Mouse (Mus musculus): ENCODE measurements at regions not wholly inside any gene's neighbourhood (a gene's known extent, or its start where the extent isn't known, plus 50 kb on each side); places are given as distances from the start of the nearest gene placed in this dataset.

DNA sequence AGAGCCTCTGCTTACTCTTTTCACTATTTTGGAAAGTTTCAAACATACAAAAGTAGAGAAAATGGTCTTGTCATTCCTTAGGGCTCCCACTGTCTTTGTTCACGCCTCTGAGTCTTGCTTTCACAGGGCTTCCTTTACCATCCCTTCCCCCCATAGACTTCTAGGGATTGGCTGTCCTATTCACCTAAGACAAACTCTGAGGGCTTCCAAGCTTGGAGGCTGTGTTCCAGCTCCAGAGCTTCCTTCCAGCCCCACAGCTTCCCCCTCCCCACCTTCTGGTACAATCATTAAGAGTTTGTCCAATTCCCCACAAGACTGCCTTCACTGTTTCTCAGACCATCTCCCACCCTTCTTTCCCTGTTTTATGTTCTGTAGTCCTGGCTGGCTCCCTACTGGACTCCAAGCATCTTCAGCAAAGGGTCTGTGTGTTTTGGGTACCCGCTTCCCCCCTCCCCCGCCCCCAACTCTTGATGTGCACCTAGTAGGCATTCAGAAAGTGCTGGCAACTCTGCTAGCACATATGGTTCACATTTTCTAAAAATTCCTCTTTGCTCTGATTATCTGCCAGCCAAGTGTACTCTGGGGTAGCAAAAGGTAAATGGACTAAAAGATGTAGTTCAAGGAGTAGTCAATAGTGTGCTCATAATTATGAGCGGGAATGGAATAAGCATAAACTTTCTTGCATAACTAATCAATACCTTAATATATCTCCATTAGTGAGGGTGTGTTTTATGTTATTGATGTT is 344.0 kb downstream of the Slc4a3 start:
- in situ Hi-C loops (cut with MboI, MseI): loop anchor here (10.0 kb wide), 1 partner anchor 515 kb away; no protein-coding TSS in a partner anchor

DNA sequence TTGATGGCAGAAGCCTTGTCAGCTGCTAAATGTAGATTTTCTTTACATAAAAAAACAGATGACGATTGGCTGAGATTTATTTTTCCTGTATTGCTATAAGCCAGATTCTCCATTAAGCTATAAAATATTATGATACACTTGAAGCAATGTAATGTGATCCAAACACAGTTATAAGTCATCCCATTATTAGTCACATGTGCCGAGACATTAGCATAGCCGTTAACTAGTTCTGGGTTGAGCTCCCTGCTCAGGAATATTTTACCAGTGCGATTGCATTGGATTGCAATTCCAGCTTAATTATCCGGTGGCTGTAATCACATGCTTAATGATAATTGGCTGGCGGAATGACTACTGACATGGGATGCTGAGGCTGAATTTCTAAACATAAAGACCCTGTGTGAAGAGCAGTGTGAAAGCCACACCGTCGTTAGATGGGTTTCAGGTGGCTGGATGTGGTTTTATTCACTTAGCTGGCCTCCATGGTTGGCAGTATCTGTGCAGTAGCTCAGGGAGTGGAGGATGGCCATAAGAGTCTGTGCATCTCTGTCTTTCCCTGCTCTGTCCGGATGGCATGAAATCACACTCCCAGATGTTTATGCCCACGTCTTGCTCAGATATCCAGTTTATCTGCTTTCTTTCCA is 344.7 kb downstream of the Slc4a3 start:
- in situ Hi-C loops (cut with MboI, MseI): loop anchor here (10.0 kb wide), 1 partner anchor 514 kb away; no protein-coding TSS in a partner anchor

DNA sequence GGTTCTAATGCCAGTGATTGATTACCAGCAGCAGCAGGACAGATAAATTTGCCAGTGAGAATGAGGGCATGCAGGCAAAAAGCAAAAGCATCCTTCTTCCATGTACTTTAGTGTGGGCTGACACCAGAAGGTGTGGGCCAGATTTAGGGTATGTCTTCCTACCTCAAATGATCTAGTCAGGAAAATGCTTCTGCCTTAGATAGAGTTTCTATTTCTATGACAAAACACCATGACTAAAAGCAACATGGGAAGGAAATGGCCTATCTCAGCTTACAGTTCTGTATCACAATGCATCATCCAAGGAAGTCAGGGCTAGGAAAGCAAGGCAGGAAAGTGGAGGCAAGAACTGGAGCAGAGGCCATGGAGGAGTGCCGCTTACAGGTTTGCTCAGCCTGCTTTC is 349.5 kb downstream of the Slc4a3 start:
- in situ Hi-C loops (cut with MboI, MseI): loop anchor here (10.0 kb wide), 1 partner anchor 509 kb away; no protein-coding TSS in a partner anchor

DNA sequence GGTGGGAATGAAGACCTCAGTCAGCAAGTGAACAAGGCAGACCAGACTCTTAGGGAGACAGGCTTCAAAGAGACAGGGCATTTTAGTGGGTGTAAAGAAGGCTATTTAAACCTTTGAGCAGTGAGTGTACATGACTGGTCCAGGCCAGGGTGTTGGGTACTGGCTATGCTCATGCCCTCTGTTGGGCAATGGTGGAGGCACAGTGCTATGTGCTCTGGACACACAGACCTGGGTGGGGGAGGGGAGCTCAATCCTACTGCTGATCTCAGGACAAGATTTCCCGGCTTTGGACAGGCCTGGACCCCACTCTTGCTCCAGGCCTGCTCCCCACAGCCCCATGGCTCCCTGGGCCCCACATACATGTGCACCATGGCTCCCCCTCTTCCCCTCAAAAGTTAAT is 355.1 kb downstream of the Slc4a3 start:
- in situ Hi-C loops (cut with MboI, MseI): no loop called here

DNA sequence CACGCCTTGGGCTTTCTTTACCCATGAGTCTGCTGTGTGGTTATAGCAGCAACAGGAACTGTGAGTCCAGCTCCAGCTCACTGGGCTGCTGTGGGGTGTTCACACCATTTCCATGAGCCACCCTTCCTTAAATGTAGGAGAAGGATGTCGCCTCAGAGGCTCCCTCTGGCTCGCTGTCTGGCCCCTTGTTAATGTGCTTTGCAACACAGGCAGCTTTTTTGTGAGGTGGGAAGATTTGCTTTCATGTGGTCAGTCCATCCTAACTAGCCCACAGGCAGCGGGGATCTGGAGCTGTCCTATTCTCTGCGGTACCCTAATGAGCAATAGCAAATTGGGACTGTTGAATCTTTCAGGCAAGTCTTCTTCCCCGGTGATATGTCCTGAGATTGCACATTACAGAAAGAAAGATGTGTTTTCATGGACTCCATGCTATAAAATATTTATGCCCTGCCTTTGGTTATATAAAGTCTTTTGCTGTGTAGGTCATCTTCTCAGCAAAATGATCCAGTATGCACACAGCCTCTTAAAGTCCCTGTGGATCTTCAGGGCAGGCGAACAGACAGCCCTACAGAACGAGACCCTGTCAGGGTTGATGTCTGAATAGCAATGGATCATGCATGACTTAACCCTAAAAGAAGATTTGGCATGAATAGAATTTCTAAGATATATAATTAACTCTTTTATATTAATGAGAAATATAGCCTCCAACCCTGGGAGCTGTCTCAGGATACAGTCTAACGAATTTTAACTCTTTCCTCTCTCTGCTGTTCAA is 359.8 kb downstream of the Slc4a3 start:
- in situ Hi-C loops (cut with MboI, MseI): no loop called here

DNA sequence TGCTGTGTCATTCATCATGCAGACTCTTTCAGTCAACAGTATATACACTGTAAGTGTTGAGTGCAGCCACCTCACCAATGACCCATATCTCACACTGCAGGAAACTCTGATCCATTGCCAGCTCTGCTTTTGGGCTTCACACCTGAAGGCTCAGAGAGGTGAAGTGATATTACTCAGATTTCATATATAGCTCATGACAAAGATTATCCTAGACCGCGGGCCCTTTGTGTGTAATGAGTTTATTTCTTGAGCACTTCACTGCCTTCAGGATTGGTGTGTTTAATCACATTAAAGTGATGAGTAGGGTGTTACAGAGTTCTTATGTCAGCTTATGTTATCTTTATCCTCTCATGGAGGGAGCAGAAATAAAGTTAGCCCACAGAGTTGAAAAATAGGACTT is 369.2 kb downstream of the Slc4a3 start:
- in situ Hi-C loops (cut with MboI, MseI): no loop called here

DNA sequence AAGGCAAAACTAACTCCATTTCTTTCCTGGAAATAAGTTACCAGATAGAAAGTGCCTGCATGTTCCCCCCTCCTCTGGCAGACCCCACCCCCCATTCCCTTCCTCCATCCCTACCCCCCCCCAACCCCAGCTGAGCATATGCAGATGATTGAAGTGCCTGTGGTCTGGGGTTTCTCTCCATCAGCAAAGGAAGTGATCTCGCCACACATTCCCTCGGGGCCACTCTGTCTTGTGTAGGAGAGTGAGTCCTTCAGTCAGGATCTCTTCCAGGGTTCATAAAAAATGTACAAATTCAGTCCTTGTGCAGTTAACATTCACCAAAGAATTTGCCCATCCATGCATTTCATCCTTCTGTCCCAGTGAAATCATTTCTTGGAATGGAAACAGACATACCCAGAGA is 370.1 kb downstream of the Slc4a3 start:
- in situ Hi-C loops (cut with MboI, MseI): no loop called here

DNA sequence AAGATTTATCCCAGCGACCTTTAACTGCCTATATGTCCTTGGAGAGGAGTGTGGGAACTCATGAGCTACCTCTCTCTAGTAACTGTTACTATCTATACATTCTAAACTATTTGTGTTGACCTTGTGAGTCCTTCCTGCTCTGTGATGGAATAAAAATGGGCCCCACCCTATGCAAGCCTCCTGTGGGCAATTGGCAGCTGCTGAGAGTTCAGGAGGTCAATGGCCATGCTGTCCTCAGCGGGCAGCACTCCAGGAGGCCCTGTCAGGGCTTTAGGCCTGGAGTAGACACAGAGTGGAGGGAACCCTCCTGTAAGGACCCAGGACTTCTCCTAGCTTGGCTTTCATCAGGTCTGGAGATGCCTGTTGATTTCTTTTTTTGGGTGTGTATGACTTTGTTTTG is 373.1 kb downstream of the Slc4a3 start:
- in situ Hi-C loops (cut with MboI, MseI): no loop called here

DNA sequence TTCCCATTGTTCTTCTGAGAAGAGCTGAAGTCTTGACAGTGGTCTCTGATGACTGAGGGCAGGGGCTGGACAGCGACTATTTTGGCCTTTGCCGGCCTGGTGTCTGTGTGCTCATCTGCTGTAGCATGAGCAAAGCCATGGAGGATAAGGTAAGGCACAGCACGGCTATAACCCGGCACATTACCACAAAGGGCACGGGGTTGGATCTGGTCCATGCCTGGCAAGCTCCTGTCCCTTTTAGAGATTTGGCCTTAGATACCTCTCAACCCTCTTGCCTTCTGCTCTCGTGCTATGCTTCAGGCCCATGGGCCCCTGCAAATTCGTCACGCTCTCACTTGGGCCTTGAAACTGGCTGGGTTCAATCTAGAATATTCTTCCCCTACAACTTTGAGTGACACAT is 379.0 kb downstream of the Slc4a3 start:
- in situ Hi-C loops (cut with MboI, MseI): no loop called here

DNA sequence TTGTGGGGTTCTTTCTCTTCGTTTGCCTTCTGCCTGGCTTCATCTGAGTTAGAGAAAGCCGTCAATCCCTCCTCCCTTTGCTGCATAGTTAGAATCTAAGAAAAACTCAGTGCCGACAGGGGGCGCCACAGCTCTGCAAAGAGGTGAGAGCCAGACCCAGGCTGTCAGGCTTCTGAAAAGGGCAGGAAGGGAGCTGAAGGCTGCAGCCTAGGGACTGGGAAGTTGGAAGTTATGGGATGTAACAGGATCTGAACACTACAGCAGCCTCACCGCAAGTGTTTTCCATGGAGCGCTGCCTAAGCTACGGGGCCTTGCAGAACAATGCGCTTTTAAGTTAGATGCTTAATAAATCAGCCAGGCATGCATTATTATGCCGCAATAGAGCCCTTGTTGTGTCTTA is 379.7 kb downstream of the Slc4a3 start:
- in situ Hi-C loops (cut with MboI, MseI): no loop called here

DNA sequence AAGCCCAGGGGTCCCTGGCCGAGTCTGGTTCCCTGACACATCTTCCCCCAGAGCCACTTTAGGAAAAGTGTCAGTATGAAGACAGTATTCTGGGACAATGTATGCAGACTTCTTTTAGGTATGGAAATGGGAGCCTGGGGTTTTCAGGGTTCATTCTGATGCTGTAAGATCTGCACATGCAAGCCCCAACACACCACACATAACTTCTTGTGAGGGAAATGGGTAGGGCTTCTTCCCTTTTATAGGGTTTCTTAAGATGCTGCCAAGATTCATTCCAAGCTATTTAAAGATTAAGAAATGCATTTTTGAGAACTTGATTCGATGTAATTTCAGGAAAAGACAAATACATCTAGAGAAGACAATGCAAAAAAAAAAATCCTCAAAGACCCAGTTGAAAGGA is 385.8 kb downstream of the Slc4a3 start:
- in situ Hi-C loops (cut with MboI, MseI): no loop called here

DNA sequence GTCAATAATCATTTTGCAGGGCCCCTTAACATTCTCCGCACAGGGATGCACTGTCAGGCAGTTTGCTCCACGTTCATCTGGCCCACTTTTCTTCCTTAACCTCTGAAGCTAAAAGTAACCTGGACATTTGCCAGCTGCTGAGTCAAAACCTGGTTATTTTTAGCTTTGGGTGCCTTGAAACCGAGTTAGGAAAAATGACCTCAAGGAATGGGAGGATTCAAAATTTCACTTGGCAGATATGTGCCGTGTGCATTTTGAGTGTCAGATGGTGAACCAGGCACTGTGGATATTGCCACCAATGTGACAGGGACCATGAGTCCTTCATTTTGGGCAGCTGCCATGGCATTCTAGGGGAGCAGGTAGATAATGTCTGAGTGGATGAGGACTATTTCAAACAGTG is 387.8 kb downstream of the Slc4a3 start:
- in situ Hi-C loops (cut with MboI, MseI): no loop called here

DNA sequence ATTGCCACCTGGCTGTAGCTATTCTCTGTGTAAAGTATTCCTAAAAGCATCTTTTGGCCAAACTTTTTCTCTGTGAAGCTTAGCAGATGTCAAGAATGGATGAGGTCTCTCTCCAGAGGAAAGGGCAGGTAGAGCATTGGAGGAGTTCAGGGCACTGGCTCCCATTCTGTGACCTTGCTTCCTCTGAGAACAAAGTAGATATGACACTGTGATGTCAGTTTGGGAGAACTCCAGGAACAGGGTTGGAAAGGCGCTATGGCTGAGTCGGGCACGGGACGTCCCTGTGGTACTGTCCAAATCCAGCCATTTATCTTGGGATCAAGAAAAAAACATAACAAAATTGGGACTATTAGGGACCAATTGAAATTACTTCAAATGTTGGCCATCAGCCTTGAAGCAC is 388.7 kb downstream of the Slc4a3 start:
- in situ Hi-C loops (cut with MboI, MseI): no loop called here

DNA sequence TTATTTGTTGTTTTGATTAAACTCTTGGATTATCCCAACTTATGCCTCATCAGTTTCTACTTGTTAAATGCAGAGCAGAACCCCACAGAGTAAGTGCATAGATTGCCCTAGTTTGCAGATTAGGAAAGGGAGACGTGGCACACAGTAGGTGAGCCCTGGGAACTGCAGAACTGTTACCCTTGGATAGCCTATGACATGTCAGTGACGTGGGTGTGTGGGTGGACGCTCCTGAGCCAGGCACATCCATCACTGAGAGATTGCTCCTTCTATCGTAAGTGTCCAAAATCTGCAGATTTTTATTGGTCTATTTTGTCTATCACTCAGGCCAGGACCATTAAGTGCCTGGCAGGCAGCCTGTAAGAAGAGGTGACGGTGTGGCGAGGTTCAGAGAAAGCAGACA is 389.8 kb downstream of the Slc4a3 start:
- in situ Hi-C loops (cut with MboI, MseI): no loop called here

DNA sequence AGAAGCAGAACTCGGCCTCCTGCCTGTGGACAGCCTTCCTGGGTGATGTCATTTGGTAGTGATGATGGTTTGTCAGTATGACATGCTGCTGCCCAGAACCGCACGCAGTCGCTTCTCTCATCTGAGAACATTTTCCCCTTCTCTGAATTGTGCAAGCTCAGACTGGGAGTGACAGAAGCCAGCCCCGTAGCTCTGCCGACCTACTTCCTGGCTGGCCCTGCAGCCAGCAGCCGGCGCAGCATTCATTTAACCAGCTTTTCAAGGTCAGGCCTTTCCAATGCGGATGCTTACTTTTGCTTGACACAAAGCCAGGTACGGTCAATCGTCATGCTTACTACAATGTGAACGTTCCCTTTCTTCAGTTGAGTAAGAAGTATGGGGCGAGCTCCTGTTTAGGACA is 390.5 kb downstream of the Slc4a3 start:
- in situ Hi-C loops (cut with MboI, MseI): no loop called here

DNA sequence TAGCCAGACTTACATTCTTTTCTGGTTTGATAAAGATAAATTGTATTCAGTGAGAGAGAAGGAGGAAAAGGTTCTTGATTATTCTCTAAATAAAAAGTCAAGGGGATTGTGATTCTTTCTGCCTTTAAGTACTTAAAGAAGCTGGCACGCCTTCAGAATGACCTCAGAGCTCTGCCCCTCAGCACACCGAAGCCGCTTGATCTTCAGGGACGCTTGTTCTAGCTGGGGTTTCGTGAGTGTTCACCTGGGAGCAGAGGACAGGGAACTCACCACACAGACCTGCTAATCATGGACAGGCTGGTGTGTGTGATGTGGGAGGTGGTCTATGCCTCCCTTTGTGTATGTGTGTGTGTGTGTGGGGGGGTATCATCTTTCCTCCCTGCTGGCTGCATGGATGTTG is 391.3 kb downstream of the Slc4a3 start:
- in situ Hi-C loops (cut with MboI, MseI): no loop called here

DNA sequence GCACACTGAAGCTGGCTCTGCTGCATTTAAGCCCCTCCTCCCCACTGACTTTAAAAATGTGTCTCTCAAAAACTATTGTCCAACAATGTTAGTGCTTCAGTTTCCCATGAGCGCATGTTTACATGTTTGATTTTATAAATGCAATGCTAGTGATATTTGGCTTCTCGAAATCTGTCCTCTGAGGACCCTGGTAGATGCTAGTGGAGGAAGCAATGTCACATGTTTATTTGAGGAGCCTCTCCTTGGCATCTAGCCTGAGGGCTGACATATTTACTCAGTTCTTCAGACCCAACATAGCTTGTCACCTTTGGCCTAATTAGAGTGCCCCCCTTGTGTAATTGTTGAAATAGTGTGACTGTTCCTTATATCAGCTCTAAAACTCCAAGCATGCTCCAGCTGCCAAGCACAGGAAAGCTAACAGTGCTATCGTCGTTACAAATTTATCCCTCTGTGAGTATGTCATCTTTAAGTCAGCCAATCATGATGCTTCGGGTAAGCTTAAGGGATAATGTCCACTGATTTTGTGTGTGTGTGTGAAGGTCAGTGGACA is 400.3 kb downstream of the Slc4a3 start:
- in situ Hi-C loops (cut with MboI, MseI): no loop called here

DNA sequence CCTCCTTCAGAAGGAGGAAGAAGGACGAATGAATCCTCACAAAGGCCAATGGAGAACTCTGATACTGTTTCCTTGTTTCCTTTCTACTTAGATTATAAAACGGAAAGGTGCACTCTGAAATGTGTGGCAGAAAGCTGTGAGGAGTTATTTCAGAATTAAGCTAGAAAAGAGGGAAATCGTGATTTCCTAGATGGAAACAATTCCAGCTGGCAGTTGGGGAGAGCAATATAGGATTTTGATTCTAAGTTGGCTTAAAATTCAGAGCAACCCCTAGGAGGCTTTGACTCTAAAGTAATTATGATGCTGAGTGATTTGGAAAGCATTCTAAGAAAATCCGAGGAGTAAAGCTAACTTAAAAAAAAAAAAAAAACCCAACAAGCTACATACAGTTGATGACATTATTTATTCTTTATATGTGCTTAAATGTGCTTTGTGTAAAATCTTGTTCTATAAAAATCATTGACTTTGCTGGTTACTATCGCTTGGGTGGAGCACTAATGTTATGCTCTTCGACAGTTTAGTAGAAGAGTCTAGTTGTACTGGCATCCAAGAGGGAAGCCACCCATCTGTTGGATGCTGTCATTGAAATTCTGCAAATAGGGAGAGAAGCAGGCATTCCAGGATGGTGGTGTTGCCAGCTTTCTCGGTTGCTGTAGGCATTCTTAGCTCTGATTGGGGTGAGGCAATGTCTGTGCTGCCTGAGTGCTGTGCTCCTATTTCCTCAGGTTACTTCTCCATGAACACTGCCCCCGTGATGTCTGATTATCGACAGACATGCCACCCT is 432.3 kb downstream of the Slc4a3 start:
- in situ Hi-C loops (cut with MboI, MseI): no loop called here

DNA sequence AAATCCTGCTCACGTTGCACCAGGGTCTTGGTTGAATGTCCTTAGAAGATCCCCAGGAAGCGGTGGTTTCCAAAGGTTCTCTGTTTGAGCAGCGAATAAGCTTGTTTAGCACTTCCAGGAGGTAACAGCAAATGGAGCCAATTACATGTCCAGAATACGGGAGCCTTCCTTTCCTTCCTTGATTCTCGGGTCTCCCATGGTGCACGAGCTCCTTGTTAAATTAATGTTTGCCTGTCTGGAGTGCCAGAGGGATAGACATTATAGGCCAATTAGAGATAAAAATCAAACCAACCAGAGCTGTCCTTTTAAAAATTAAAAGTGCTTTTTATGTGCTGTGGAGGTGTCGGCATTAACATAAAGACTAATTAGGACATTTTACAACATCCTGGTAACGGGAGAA is 437.0 kb downstream of the Slc4a3 start:
- in situ Hi-C loops (cut with MboI, MseI): no loop called here

DNA sequence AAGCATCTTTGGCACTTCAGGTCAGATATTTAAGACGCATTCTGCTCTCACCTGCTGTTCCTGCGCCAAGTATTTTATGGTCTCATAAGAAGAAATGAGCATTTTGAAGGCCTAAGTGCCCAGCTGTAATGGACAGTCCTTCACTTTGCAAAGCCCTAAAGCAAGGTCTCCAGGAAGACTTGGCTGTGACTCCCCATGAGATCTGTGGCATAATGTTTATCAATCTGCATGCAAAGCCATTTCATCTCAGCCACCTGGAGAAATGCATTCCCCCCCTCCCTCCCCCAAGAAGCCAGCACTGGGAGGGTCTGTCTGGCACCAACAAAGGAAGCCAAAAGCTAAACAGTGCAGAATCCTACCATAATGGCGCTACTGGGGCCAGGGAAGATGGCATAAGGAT is 437.4 kb downstream of the Slc4a3 start:
- in situ Hi-C loops (cut with MboI, MseI): no loop called here

DNA sequence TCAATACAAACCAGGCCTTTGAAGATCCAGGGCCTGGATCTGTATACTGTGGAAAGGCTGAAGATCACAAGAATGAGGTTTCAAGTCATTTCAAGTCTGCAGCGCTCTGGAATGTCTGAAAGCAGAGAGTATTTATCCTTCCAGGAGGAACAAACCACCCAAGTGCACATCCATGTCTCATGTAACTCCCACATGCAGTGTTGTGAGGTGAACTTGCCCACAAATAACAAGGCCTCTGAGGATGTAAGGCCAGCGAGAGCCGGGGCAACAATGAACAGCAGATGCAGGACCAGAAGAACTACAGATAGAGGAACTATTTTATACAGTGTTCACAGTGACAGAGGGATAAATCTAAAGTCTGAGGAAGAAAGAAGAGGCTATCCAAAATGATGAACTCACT is 442.4 kb downstream of the Slc4a3 start:
- in situ Hi-C loops (cut with MboI, MseI): no loop called here

DNA sequence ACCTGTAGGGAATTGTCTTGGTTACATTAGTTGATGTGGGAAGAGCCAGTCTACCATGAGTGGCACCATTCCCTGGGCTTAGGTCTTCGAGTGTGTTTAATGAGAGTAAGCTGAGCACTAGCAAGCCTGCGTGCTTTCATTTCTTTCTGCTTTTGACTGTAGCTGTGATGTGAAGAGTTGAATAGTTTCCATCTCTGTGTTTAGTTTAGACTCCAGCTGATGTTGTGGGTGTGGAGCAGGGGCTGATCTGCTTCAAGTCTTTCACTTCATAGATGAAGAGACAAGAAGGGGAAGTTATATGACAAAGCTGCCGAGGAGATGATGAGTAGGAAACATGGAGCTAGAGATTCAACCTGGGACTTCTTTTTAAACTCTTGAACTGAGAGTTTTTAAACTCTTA is 446.0 kb downstream of the Slc4a3 start:
- in situ Hi-C loops (cut with MboI, MseI): no loop called here

Data from T-helper 1 cell (primary cell).